22 mouse cellular contexts compared by ENCODE assay signal in the genomic region with DNA sequence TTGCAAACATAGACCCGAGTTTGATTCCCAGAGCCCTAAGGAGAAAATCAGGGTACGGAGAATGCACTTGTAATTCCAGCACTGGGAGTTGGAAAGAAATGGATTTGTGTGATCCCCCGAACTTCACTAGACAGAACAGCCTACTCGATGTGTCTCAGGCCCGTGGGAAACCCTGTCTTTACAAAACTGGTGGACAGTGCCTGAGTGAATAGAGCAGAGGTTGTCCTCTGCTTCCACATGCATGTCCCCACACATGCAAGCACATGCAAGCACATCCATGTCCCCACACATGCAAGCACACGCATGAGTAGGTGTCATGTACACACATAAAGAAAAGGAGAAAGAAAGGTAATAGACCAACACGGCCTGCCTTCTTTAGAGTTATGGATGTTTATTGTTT. TPM values are rescaled to one million over a fixed set of nuclear protein-coding genes. Genes with fewer than 3 reads are reported as not detected.
"Had no signal": no experiment of that assay in that cellular context is flagged by ENCODE, and none has a peak within 500 bp of the region (broad histone marks: within the 10 kb centered on the region; RNA-seq: fewer than 3 reads in every experiment).

No protein-coding gene starts in this region.

- H3K36me3 ChIP-seq: midbrain, embryonic 10.5 days; midbrain, embryonic 12.5 days; neural tube, embryonic 13.5 days; neural tube, embryonic 15.5 days; stomach, embryonic 15.5 days had no signal

- H3K27ac ChIP-seq: liver, embryonic 14.5 days; midbrain, embryonic 10.5 days; midbrain, embryonic 12.5 days; neural tube, embryonic 13.5 days; neural tube, embryonic 15.5 days; stomach, embryonic 15.5 days had no signal

- H3K9ac ChIP-seq: liver, embryonic 14.5 days; lung, embryonic 14.5 days; midbrain, embryonic 12.5 days; neural tube, embryonic 13.5 days; neural tube, embryonic 15.5 days; stomach, embryonic 15.5 days had no signal

- ATAC-seq: midbrain, embryonic 16.5 days had no signal

- DNase-seq: lung, adult 18-20 months; lung, embryonic 14.5 days; lung, postnatal 10 days; lung, postnatal 4 days; midbrain, embryonic 14.5 days; retina, postnatal 1 day; right cerebral cortex, adult 18-20 months; right cerebral cortex, postnatal 25 days; right cerebral cortex, postnatal 4 days; thymus, adult 18-20 months; thymus, postnatal 14 days; thymus, postnatal 36 days had no signal

- H3K9me3 ChIP-seq: midbrain, embryonic 12.5 days; neural tube, embryonic 13.5 days; neural tube, embryonic 15.5 days; stomach, embryonic 15.5 days had no signal

- H3K27me3 ChIP-seq: midbrain, embryonic 12.5 days; neural tube, embryonic 13.5 days; neural tube, embryonic 15.5 days; stomach, embryonic 15.5 days had no signal

- H3K4me1 ChIP-seq: midbrain, embryonic 10.5 days; midbrain, embryonic 12.5 days; neural tube, embryonic 13.5 days; neural tube, embryonic 15.5 days; stomach, embryonic 15.5 days had no signal

- H3K4me3 ChIP-seq: midbrain, embryonic 10.5 days; midbrain, embryonic 12.5 days; myocyte; neural tube, embryonic 13.5 days; neural tube, embryonic 15.5 days; stomach, embryonic 15.5 days had no signal

RNA-seq across cellular contexts. Expression of a gene that starts 3.4 kb away (rescaled TPM):
- polyA plus RNA-seq: lung, embryonic 14.5 days; lung, embryonic 16.5 days; midbrain, embryonic 10.5 days; midbrain, embryonic 12.5 days; midbrain, embryonic 14.5 days; midbrain, embryonic 16.5 days; myocyte; neural tube, embryonic 11.5 days; neural tube, embryonic 13.5 days; neural tube, embryonic 15.5 days; stomach, embryonic 15.5 days had no signal
